Mouse (Mus musculus) kidney, postnatal 0 days (tissue): Measurements from ENCODE around the gene Cacna1g. TPM values are rescaled to one million over a fixed set of nuclear protein-coding genes. Genes with fewer than 3 reads are reported as not detected.

Experiments
- ATAC-seq: fragments of 200-750 bp; cut with Nextera tagmentation; replicated peaks from 2 replicates; pipeline ENCODE4 v1.8.0; 2017; ENCODE audit warnings: low read depth, moderate number of reproducible peaks, moderate TSS enrichment, moderate library complexity; ENCODE audit not compliant: low FRiP score
- DNase-seq: peaks from one replicate; pipeline ENCODE4 v3.0.0-alpha.2; 2016; ENCODE audit warnings: low spot score
- H3K27ac ChIP-seq: fragments of 300-500 bp; sonication (generic); 2 replicates; pipeline ENCODE4 v1.5.1; 2014; ENCODE audit warnings: mild to moderate bottlenecking
- H3K27me3 ChIP-seq: fragments of 300-500 bp; sonication (generic); 2 replicates; pipeline ENCODE4 v1.6.1; 2014; ENCODE audit warnings: low read length, mixed read lengths; ENCODE audit not compliant: insufficient read depth
- H3K36me3 ChIP-seq: fragments of 300-500 bp; sonication (generic); 2 replicates; pipeline ENCODE4 v1.6.1; 2014; ENCODE audit warnings: low read length, mixed read lengths; ENCODE audit not compliant: insufficient read depth
- H3K4me1 ChIP-seq: fragments of 300-500 bp; sonication (generic); replicated peaks from 2 replicates; pipeline ENCODE4 v1.6.1; 2014; ENCODE audit warnings: antibody characterized with exemption, low read length, mixed read lengths; ENCODE audit not compliant: insufficient read depth
- H3K4me2 ChIP-seq: fragments of 300-500 bp; sonication (generic); 2 replicates; pipeline ENCODE4 v1.6.1; 2014; ENCODE audit warnings: mild to moderate bottlenecking, low read length, moderate library complexity, mixed read lengths
- H3K4me3 ChIP-seq: fragments of 300-500 bp; sonication (generic); replicated peaks from 2 replicates; pipeline ENCODE4 v1.5.1; 2014; ENCODE audit warnings: low read depth, low read length
- H3K9ac ChIP-seq: fragments of 300-500 bp; sonication (generic); 2 replicates; pipeline ENCODE4 v1.6.1; 2014; ENCODE audit warnings: low read depth, low read length
- H3K9me3 ChIP-seq: fragments of 300-500 bp; sonication (generic); replicated peaks from 2 replicates; pipeline ENCODE4 v1.6.1; 2016; ENCODE audit warnings: low read length, inconsistent platforms, mixed read lengths
- CTCF ChIP-seq: IDR thresholded peaks from 2 replicates; pipeline ENCODE4 v1.5.1; 2016; ENCODE audit warnings: antibody characterized with exemption, low read depth, mild to moderate bottlenecking, moderate library complexity
- WGBS: fragments of 180-500 bp; shearing (Covaris S2); extraction: QIAGEN DNeasy Blood & Tissue Kit; methylation state at CpG from one replicate; pipeline ENCODE4 v1.1.7; 2014; 5-methylcytosine and 5-hydroxymethylcytosine counted together
- polyA plus RNA-seq: library from polyadenylated mRNA; unstranded; fragments of >200 nt; fragmentation: Nextera tagmentation; extraction: Ambion mirVana; gene quantifications from 2 replicates; pipeline ENCODE4 v1.2.1, GENCODE M21; 2015

Cacna1g gene
- polyA plus RNA-seq, 1 experiment from 2014 or later, result 5.2 TPM

DNA sequence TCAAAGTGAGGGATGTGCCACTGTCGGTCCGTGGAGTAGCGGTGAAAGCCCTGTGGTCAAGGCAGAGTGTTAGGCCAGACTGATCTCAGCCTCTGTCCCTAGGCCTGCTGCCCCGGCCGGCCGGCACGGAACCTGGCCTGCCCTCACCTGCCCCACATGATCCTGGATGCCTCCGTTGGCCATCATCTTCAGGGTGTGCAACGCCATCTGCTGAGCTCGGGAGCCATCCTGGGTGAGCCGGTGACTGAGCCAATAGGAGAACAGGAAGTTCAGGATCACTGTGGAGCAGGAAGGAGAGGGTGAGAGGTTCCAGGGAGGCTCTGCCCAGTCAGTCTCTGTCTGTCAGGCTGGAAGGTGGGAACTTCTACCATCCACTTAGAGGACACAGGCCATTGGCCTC, 9.4 kb upstream of the Cacna1g start:
- ATAC-seq (no peak), DNase-seq (no peak)
- Histone ChIP-seq H3K36me3 (no peaks in the 10 kb centered on the region), H3K4me1 (no peaks in the 10 kb centered on the region; the same call in 1 of the 2 replicates), H3K27ac (no peak overlapping the region), H3K4me3 (no peak overlapping the region), H3K4me2 (no peak overlapping the region), H3K9ac (no peak overlapping the region), H3K9me3 (no peaks in the 10 kb centered on the region), H3K27me3 (peaks cover 2% of the 10 kb centered on the region; the same call in 1 of the 2 replicates)
- WGBS, result 78% methylated on average over 11 of the region's 11 CpGs
- peak; percentile 31; the same call in 1 of the 2 replicates for TF ChIP-seq CTCF

DNA sequence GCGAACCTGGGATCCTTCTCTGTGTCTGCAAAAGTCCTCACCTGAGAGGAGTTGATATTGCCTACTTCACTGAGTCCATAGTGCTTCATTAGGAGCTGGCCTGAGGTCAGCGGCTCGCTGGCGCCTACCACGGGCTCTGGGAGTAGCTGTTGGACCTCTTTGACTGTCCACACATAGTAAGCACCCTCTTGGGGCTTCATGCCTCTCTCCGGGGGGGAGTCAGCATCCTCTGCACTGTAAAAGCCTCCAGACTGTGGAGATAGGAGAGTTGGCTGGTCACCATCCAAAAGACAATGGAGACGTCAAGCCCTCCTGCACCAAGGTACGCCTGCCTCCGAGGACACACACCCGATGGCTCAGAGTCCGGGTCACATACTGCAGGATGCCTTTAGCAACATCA, 8.7 kb upstream of the Cacna1g start:
- Histone ChIP-seq H3K27ac (no peak overlapping the region), H3K27me3 (peaks cover 2% of the 10 kb centered on the region; the same call in 1 of the 2 replicates), H3K36me3 (no peaks in the 10 kb centered on the region), H3K4me2 (no peak overlapping the region), H3K9ac (no peak overlapping the region), H3K4me3 (no peak overlapping the region), H3K4me1 (no peaks in the 10 kb centered on the region; the same call in 1 of the 2 replicates), H3K9me3 (no peaks in the 10 kb centered on the region)
- DNase-seq (no peak), ATAC-seq (no peak)
- TF ChIP-seq CTCF, result no peak
- 89% methylated on average over 11 of the region's 11 CpGs for WGBS

DNA sequence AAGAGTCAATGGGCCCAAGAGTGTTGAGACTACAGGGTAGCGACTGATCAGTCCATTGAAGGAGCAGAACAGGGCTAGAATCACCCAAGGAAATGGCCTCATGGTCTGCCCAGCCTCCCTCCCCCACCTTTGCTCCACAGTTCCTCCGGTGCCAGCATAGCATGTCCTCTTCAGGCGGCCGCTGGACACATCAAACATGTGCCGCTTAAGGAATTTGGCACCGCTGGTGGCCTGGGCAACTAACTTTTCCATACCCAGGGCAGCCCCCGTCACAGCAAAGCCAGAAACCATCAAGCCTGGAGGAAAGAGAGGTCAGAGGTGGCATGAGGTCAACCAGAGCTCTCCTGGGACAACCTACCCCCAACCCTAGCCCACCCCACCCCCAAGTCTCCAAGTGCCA, 8.0 kb upstream of the Cacna1g start:
- ATAC-seq, result no peak
- DNase-seq, result no peak
- Histone ChIP-seq H3K36me3 (no peaks in the 10 kb centered on the region), H3K4me2 (no peak overlapping the region), H3K4me1 (no peaks in the 10 kb centered on the region; the same call in 1 of the 2 replicates), H3K9ac (no peak overlapping the region), H3K9me3 (no peaks in the 10 kb centered on the region), H3K27ac (no peak overlapping the region), H3K27me3 (peaks cover 2% of the 10 kb centered on the region; the same call in 1 of the 2 replicates), H3K4me3 (no peak overlapping the region)
- TF ChIP-seq CTCF, result no peak
- WGBS, result 91% methylated on average over 7 of the region's 7 CpGs

DNA sequence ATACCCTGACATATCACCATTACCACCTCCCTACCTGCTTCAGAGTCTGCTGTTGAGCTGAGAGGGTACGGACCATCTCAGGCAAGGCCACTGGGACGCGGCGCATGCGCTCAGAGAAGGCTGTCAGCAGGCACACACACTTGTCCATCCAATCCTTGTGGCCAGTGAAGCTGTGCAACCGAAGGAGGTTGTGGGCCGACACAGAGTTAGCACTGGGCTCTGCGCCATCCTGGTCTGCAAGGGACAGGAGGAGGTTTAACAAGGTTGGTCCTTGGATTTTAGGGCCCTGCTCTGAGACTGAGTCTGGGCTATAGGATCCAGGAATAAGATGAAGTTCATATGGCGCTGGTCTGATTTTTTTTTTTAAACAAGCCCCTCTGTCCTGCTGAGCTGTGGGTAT, 6.4 kb upstream of the Cacna1g start:
- no peaks in the 10 kb centered on the region for H3K36me3 ChIP-seq
- 90% methylated on average over 9 of the region's 9 CpGs for WGBS

DNA sequence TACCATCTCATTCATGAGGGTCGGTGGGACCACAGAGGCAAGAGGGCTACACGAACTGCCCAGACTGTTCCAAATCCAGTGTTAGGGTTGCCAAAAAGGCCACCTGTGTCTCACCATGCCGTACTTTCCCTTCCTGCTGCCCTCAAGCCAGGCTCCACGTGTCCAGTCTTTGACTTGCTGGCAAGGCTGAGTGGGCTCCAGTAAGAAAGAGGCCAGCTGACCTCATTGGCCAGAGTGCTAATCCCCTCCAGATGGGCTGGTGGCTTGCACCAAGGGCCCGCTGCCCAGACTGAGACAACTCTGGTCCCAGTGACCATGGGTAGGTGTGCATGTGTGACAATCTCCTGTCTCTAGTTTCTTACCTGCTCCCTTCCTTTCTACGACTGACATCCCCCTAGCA, 3.7 kb upstream of the Cacna1g start:
- no peak for DNase-seq
- no peak overlapping the region for H3K9ac ChIP-seq
- H3K4me3 ChIP-seq, result no peak overlapping the region
- no peak for ATAC-seq
- 0 out of 2 replicates have a peak, but pooled peaks cover 10% of the 10 kb centered on the region for H3K4me1 ChIP-seq
- H3K36me3 ChIP-seq, result no peaks in the 10 kb centered on the region
- 76% methylated on average over 6 of the region's 6 CpGs for WGBS
- H3K27me3 ChIP-seq, result 0 out of 2 replicates have a peak, but pooled peaks cover 3% of the 10 kb centered on the region
- H3K27ac ChIP-seq, result no peak overlapping the region
- H3K4me2 ChIP-seq, result no peak overlapping the region
- H3K9me3 ChIP-seq, result no peaks in the 10 kb centered on the region
- no peak for TF ChIP-seq CTCF

More for the DNA sequence above, 6.4 kb upstream of the Cacna1g start:
- H3K4me3 ChIP-seq, result no peak overlapping the region
- no peak overlapping the region for H3K9ac ChIP-seq
- peaks cover 4% of the 10 kb centered on the region; the same call in 1 of the 2 replicates for H3K27me3 ChIP-seq
- no peaks in the 10 kb centered on the region for H3K9me3 ChIP-seq
- H3K4me1 ChIP-seq, result no peaks in the 10 kb centered on the region
- no peak overlapping the region for H3K4me2 ChIP-seq
- H3K27ac ChIP-seq, result no peak overlapping the region
- no peak for ATAC-seq
- no peak for DNase-seq
- TF ChIP-seq CTCF, result no peak

DNA sequence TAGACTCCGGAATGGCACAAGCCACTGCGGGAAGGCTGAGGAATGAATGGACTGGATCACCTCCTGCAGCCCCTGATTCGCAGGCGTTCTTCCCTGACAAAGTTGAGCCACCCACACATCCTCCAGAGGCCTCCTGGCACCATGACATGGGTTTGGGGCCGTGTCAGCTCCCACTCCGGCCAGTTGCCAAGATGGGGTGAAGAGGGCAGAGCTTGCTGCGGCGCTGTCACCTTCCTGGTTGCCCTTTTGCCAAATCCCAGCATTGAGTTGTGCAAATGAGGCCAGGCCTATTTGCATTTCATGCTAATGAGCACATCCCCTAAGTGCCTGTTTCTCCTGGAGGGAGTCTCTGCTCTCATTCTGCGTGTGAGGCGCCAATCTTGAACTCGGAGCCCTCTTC, 1.7 kb upstream of the Cacna1g start:
- H3K4me2 ChIP-seq, result no peak overlapping the region
- H3K27ac ChIP-seq, result no peak overlapping the region
- 0 out of 2 replicates have a peak, but pooled peaks cover 3% of the 10 kb centered on the region for H3K27me3 ChIP-seq
- no peak overlapping the region for H3K4me3 ChIP-seq
- H3K36me3 ChIP-seq, result no peaks in the 10 kb centered on the region
- peaks cover 21% of the 10 kb centered on the region; the same call in 1 of the 2 replicates for H3K4me1 ChIP-seq
- ATAC-seq (no peak), DNase-seq (no peak)
- no peak for TF ChIP-seq CTCF
- no peak overlapping the region for H3K9ac ChIP-seq
- 17% methylated on average over 11 of the region's 11 CpGs for WGBS
- H3K9me3 ChIP-seq, result no peaks in the 10 kb centered on the region

DNA sequence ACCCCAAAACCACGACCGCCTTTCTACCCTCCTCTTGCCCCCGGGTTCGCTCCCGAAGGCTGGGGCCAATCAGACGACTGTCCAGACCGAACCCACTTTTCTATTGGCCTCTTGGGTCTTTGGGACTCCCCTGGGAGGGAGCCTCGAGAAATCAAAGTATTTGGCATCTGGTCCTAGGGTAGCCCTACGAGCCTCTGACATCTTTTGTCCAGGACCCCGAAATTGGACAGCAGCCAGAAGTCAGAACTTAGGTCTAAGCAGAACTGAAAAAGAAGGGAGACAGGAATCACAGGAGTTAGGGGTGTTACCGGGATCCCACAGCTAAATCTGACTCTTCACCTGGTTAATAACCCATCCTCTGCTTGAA, 529 bp upstream of the Cacna1g start:
- Histone ChIP-seq H3K4me2 (peak overlapping the region; percentile 86), H3K9me3 (no peaks in the 10 kb centered on the region), H3K4me1 (peaks cover 23% of the 10 kb centered on the region; the same call in 1 of the 2 replicates), H3K27me3 (0 out of 2 replicates have a peak, but pooled peaks cover 3% of the 10 kb centered on the region), H3K36me3 (no peaks in the 10 kb centered on the region), H3K27ac (no peak overlapping the region), H3K9ac (no peak overlapping the region), H3K4me3 (peak overlapping the region; percentile 74)
- TF ChIP-seq CTCF, result no peak
- ATAC-seq, result peak; percentile 31; the same call in 1 of the 2 replicates
- 0% methylated on average over 11 of the region's 11 CpGs for WGBS
- DNase-seq, result no peak
